Mouse (Mus musculus) T-cell, adult 66 days (primary cell): ENCODE measurements around the gene Gm45261. TPM values are rescaled to one million over a fixed set of nuclear protein-coding genes. Genes with fewer than 3 reads are reported as not detected.

Experiments
- total RNA-seq, 2 experiments: library from RNA; stranded (reverse); gene quantifications; 3 replicates in 1 of 2; 4 replicates in 1 of 2; pipeline ENCODE4 v1.2.4; 2023

The Gm45261 gene
- not detected for total RNA-seq

GRCm38 (mm10) chr1:80461348-80461747 lies at the start of gene Gm45261:
Gene Gm45261, minus strand, starts transcription at chr1:80461448.

Other genes with a start within 250 kb of the Gm45261 start
- gene Fam124b, start 243.0 kb downstream of the Gm45261 start, total RNA-seq = 1 to 10 TPM; 1.6 to 1.8 TPM
- 100 to 1,000 TPM; 127 to 158 TPM for gene Cul3, start 121.0 kb downstream of the Gm45261 start, total RNA-seq